Comparison of ENCODE assay signal across 11 mouse cellular contexts in the genomic region with DNA sequence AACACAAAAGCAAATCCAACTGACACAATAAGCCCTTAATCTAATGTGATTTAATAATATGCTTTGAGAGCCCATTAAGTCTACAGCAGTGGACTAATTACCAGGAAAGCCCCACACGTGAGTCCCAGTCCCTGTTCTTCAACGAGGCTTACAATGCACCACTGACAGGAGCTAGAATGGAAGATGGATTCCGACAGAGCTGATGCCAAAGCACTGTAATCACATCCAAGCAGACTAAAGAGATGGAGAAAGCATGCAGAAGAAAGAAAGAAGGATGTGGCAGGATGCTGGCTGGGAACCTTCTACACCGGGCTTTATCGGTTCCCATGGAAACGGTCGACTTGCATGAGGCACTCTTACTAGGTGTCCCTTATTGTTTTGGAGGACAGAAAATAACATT.
DNase-seq lines count a peak whose midpoint lies in the region; ATAC-seq and TF ChIP-seq lines count a peak whose summit lies in the region.
"Had no signal": no experiment of that assay in that cellular context is flagged by ENCODE, and none has a peak within 500 bp of the region (broad histone marks: within the 10 kb centered on the region; RNA-seq: fewer than 3 reads in every experiment).

No protein-coding gene starts in this region.

- peak; percentile 56; the same call in 1 of the 2 replicates for ATAC-seq in embryonic facial prominence, embryonic 12.5 days (ENCODE audit: insufficient number of reproducible peaks, insufficient read depth, low FRiP score, low TSS enrichment)
- ATAC-seq in hindbrain, embryonic 12.5 days (ENCODE audit: low FRiP score), result peak; percentile 91
- peak; percentile 56; the same call in 1 of the 2 replicates for ATAC-seq in midbrain, postnatal 0 days (ENCODE audit: low FRiP score)
- ATAC-seq: liver, embryonic 12.5 days had no signal

- DNase-seq in ZHBTc4 (ENCODE audit: low read depth, low spot score), result peak; percentile 14
- DNase-seq in midbrain, postnatal 0 days (ENCODE audit: low spot score), result peak; percentile 79
- DNase-seq in left cerebral cortex, adult 18-20 months (ENCODE audit: low spot score in 2 of 2), result no peak
- no peak for DNase-seq in lung, postnatal 4 days
- DNase-seq in left cerebral cortex, postnatal 4 days, result no peak
- no peak for DNase-seq in thymus, postnatal 0 days (ENCODE audit: low spot score)

- no peaks in the 10 kb centered on the region for H3K36me3 ChIP-seq in embryonic facial prominence, embryonic 12.5 days
- no peaks in the 10 kb centered on the region for H3K36me3 ChIP-seq in hindbrain, embryonic 12.5 days
- H3K36me3 ChIP-seq in midbrain, postnatal 0 days (ENCODE audit: insufficient read depth, low read length), result no peaks in the 10 kb centered on the region
- H3K36me3 ChIP-seq: embryonic facial prominence, embryonic 13.5 days; liver, embryonic 12.5 days had no signal

- H3K27me3 ChIP-seq in embryonic facial prominence, embryonic 12.5 days, result no peaks in the 10 kb centered on the region
- H3K27me3 ChIP-seq in hindbrain, embryonic 12.5 days, result no peaks in the 10 kb centered on the region
- no peaks in the 10 kb centered on the region for H3K27me3 ChIP-seq in midbrain, postnatal 0 days (ENCODE audit: insufficient read depth, low read length)
- H3K27me3 ChIP-seq: embryonic facial prominence, embryonic 13.5 days; liver, embryonic 12.5 days had no signal

- H3K4me3 ChIP-seq in embryonic facial prominence, embryonic 12.5 days, result no peak overlapping the region
- H3K4me3 ChIP-seq in hindbrain, embryonic 12.5 days, result no peak overlapping the region
- no peak overlapping the region for H3K4me3 ChIP-seq in midbrain, postnatal 0 days (ENCODE audit: low read depth, low read length)
- H3K4me3 ChIP-seq: embryonic facial prominence, embryonic 13.5 days; liver, embryonic 12.5 days had no signal

- no peaks in the 10 kb centered on the region for H3K4me1 ChIP-seq in embryonic facial prominence, embryonic 12.5 days
- peaks cover 2% of the 10 kb centered on the region; the same call in 1 of the 2 replicates for H3K4me1 ChIP-seq in hindbrain, embryonic 12.5 days
- H3K4me1 ChIP-seq in midbrain, postnatal 0 days (ENCODE audit: insufficient read depth, low read length), result peaks cover 6% of the 10 kb centered on the region; the same call in 1 of the 2 replicates
- H3K4me1 ChIP-seq: embryonic facial prominence, embryonic 13.5 days; liver, embryonic 12.5 days had no signal

- no peak overlapping the region for H3K9ac ChIP-seq in embryonic facial prominence, embryonic 12.5 days
- H3K9ac ChIP-seq in hindbrain, embryonic 12.5 days, result no peak overlapping the region
- H3K9ac ChIP-seq in midbrain, postnatal 0 days (replicated peaks; ENCODE audit: low read length, poor library complexity, severe bottlenecking), result no peak overlapping the region
- H3K9ac ChIP-seq: embryonic facial prominence, embryonic 13.5 days; liver, embryonic 12.5 days had no signal

- TF ChIP-seq CTCF in midbrain, postnatal 0 days (IDR thresholded peaks at IDR 0.05), result no peak

- H3K9me3 ChIP-seq in embryonic facial prominence, embryonic 12.5 days, result no peaks in the 10 kb centered on the region
- no peaks in the 10 kb centered on the region for H3K9me3 ChIP-seq in hindbrain, embryonic 12.5 days (replicated peaks)
- no peaks in the 10 kb centered on the region for H3K9me3 ChIP-seq in midbrain, postnatal 0 days (ENCODE audit: low read length)
- H3K9me3 ChIP-seq: embryonic facial prominence, embryonic 13.5 days; liver, embryonic 12.5 days had no signal

- 45% methylated on average over 7 of the region's 7 CpGs for WGBS in embryonic facial prominence, embryonic 12.5 days
- WGBS in hindbrain, embryonic 12.5 days, result 20% methylated on average over 7 of the region's 7 CpGs
- 9% methylated on average over 7 of the region's 7 CpGs for WGBS in midbrain, postnatal 0 days

- no peak overlapping the region for H3K27ac ChIP-seq in embryonic facial prominence, embryonic 12.5 days
- H3K27ac ChIP-seq in hindbrain, embryonic 12.5 days, result no peak overlapping the region
- H3K27ac ChIP-seq in midbrain, postnatal 0 days (ENCODE audit: low read depth, low read length), result 0 out of 2 replicates have a peak overlapping the region, but pooled peaks have one; percentile 12
- H3K27ac ChIP-seq: embryonic facial prominence, embryonic 13.5 days; kidney, postnatal 0 days; liver, embryonic 12.5 days had no signal

- no peak overlapping the region for H3K4me2 ChIP-seq in embryonic facial prominence, embryonic 12.5 days (replicated peaks)
- no peak overlapping the region for H3K4me2 ChIP-seq in hindbrain, embryonic 12.5 days (replicated peaks)
- H3K4me2 ChIP-seq in midbrain, postnatal 0 days (ENCODE audit: low read depth, low read length, poor library complexity, severe bottlenecking), result no peak overlapping the region
- H3K4me2 ChIP-seq: embryonic facial prominence, embryonic 13.5 days; liver, embryonic 12.5 days had no signal

- intact Hi-C loops in left cerebral cortex, postnatal 4 days (cut with DNase I), result no loop called here

Comparison
In these comparisons a context has a peak if more than half of its experiments do, and no peak if none do; other contexts are left out.
1. DNase-seq: peak in ZHBTc4 (single experiment) and midbrain, postnatal 0 days (single experiment); none in left cerebral cortex, adult 18-20 months (0 of 2), lung, postnatal 4 days (0 of 2), left cerebral cortex, postnatal 4 days (single experiment) and thymus, postnatal 0 days (single experiment).
2. Peak in every context shown above with its lines, with median percentiles within 50 percentile points of each other: ATAC-seq.